Comparison of ENCODE assay signal across 12 mouse cellular contexts in the genomic region with DNA sequence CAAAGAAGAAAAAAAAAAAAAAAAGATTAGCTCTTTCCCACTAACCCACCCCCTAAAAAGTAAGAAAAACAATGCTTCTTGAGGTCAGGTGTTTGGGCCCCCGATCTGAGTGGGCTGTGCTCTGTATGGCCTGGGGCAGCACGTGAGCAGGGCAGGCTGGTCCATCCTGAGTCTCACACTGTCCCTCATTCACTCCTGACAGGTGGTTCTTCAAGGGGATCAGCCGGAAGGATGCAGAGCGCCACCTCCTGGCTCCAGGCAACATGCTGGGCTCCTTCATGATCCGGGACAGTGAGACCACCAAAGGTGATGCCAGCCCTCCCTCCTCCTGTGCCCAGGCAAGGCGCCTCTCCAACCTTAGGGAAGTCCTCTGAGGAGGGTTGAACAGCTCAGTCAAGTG. TPM values are rescaled to one million over a fixed set of nuclear protein-coding genes. Genes with fewer than 3 reads are reported as not detected.
DNase-seq lines count a peak whose midpoint lies in the region; ATAC-seq and TF ChIP-seq lines count a peak whose summit lies in the region.
"Had no signal": no experiment of that assay in that cellular context is flagged by ENCODE, and none has a peak within 500 bp of the region (broad histone marks: within the 10 kb centered on the region; RNA-seq: fewer than 3 reads in every experiment).

No protein-coding gene starts in this region.

- TF ChIP-seq CTCF in lung, adult 2 months (IDR thresholded peaks at IDR 0.05; ENCODE audit: insufficient read depth, low read length) = peak; percentile 53

- no peak overlapping the region for H3K27ac ChIP-seq in forebrain, embryonic 11.5 days (ENCODE audit: low read depth, low read length)
- H3K27ac ChIP-seq: embryonic facial prominence, embryonic 12.5 days; hindbrain, embryonic 15.5 days; stomach, embryonic 15.5 days had no signal

- H3K4me2 ChIP-seq in forebrain, embryonic 11.5 days (ENCODE audit: low read depth, low read length, severe bottlenecking) = no peak overlapping the region
- H3K4me2 ChIP-seq: embryonic facial prominence, embryonic 12.5 days; hindbrain, embryonic 15.5 days; stomach, embryonic 15.5 days had no signal

- H3K36me3 ChIP-seq in forebrain, embryonic 11.5 days (ENCODE audit: control insufficient read depth, insufficient read depth, low read length) = no peaks in the 10 kb centered on the region
- H3K36me3 ChIP-seq: embryonic facial prominence, embryonic 12.5 days; hindbrain, embryonic 15.5 days; stomach, embryonic 15.5 days had no signal

- TF ChIP-seq POLR2A in lung, adult 2 months (IDR thresholded peaks at IDR 0.05; ENCODE audit: borderline replicate concordance, extremely low read depth, low read depth, low read length) = no peak

- no peak overlapping the region for H3K4me3 ChIP-seq in lung, adult 2 months (replicated peaks; ENCODE audit: extremely low read depth, low read depth, low read length)
- H3K4me3 ChIP-seq in forebrain, embryonic 11.5 days (ENCODE audit: low read depth, low read length) = no peak overlapping the region
- H3K4me3 ChIP-seq: embryonic facial prominence, embryonic 12.5 days; hindbrain, embryonic 15.5 days; megakaryocyte, embryonic 14.5 days; stomach, embryonic 15.5 days had no signal

- 27% methylated on average over 6 of the region's 6 CpGs for WGBS in lung, adult 2 months
- 17% methylated on average over 6 of the region's 6 CpGs for WGBS in forebrain, embryonic 11.5 days

- peak; percentile 16 to 38 for DNase-seq in adrenal gland, postnatal 36 days
- no peak for DNase-seq in adrenal gland, postnatal 4 days (ENCODE audit: low spot score in 2 of 2)
- no peak for DNase-seq in lung, adult 2 months
- no peak for DNase-seq in lung, postnatal 36 days
- peak; percentile 55 for DNase-seq in embryo, embryonic 10 days (ENCODE audit: low spot score)
- no peak for DNase-seq in forebrain, embryonic 11.5 days (ENCODE audit: low spot score)

- ATAC-seq in monocyte, adult 5-6 weeks (replicated peaks; ENCODE audit: insufficient number of reproducible peaks, low FRiP score, low TSS enrichment, poor library complexity, severe bottlenecking) = 0 out of 2 replicates have a peak, but pooled peaks have one; percentile 46
- no peak for ATAC-seq in frontal cortex, adult (ENCODE audit: low TSS enrichment)
- ATAC-seq in forebrain, embryonic 11.5 days (replicated peaks; ENCODE audit: low FRiP score) = no peak

- H3K4me1 ChIP-seq in lung, adult 2 months (ENCODE audit: control insufficient read depth, insufficient read depth, low read length) = no peaks in the 10 kb centered on the region
- no peaks in the 10 kb centered on the region for H3K4me1 ChIP-seq in forebrain, embryonic 11.5 days (replicated peaks; ENCODE audit: control insufficient read depth, insufficient read depth, low read length)
- H3K4me1 ChIP-seq: embryonic facial prominence, embryonic 12.5 days; hindbrain, embryonic 15.5 days; stomach, embryonic 15.5 days had no signal

- H3K9me3 ChIP-seq in forebrain, embryonic 11.5 days (ENCODE audit: control insufficient read depth, low read length) = no peaks in the 10 kb centered on the region
- H3K9me3 ChIP-seq: embryonic facial prominence, embryonic 12.5 days; hindbrain, embryonic 15.5 days; megakaryocyte, embryonic 14.5 days; stomach, embryonic 15.5 days had no signal

- no peak overlapping the region for H3K9ac ChIP-seq in forebrain, embryonic 11.5 days (ENCODE audit: low read length)
- H3K9ac ChIP-seq: embryonic facial prominence, embryonic 12.5 days; hindbrain, embryonic 15.5 days; stomach, embryonic 15.5 days had no signal

- H3K27me3 ChIP-seq in forebrain, embryonic 11.5 days (ENCODE audit: control insufficient read depth, insufficient read depth, low read length) = no peaks in the 10 kb centered on the region
- H3K27me3 ChIP-seq: embryonic facial prominence, embryonic 12.5 days; hindbrain, embryonic 15.5 days; stomach, embryonic 15.5 days had no signal

RNA-seq across cellular contexts. Expression of a gene that starts 22.8 kb away (rescaled TPM):
- 1 to 10 TPM; 2.7 to 2.9 TPM for total RNA-seq in adrenal gland, postnatal 36 days (2021)
- 1 to 10 TPM; 3.9 to 4.3 TPM for total RNA-seq in adrenal gland, postnatal 4 days (2021)
- 45.0 and 52.8 TPM in 2 replicates for polyA plus RNA-seq in lung, adult 2 months (2012; rRNA removed)
- total RNA-seq in monocyte, adult 5-6 weeks (2017) = 404 to 550 TPM (median 548 TPM) in 3 replicates
- polyA plus RNA-seq in forebrain, embryonic 11.5 days (2014; fragmentation: Nextera tagmentation; extraction: Ambion mirVana) = 1.8 TPM in 2 replicates

RNA-seq across cellular contexts. Expression of a gene that starts 30.1 kb away (rescaled TPM):
- total RNA-seq in adrenal gland, postnatal 36 days (2021) = 100 to 1,000 TPM; 103 to 118 TPM
- 100 to 1,000 TPM; 101 to 106 TPM for total RNA-seq in adrenal gland, postnatal 4 days (2021)
- 32.7 and 45.8 TPM in 2 replicates for polyA plus RNA-seq in lung, adult 2 months (2012; rRNA removed)
- total RNA-seq in monocyte, adult 5-6 weeks (2017) = 97.2 to 110 TPM (median 108 TPM) in 3 replicates
- 71.8 and 79.4 TPM in 2 replicates for polyA plus RNA-seq in forebrain, embryonic 11.5 days (2014; fragmentation: Nextera tagmentation; extraction: Ambion mirVana)

Comparison
In these comparisons a context has a peak if more than half of its experiments do, and no peak if none do; other contexts are left out.
1. DNase-seq: peak in adrenal gland, postnatal 36 days (2 of 2) and embryo, embryonic 10 days (single experiment); none in adrenal gland, postnatal 4 days (0 of 2), lung, adult 2 months (single experiment), lung, postnatal 36 days (single experiment) and forebrain, embryonic 11.5 days (single experiment).
2. RNA of a gene that starts 22.8 kb away (total RNA-seq): 404 to 550 TPM in monocyte, adult 5-6 weeks; 3.9 to 4.3 TPM in adrenal gland, postnatal 4 days and 2.7 to 2.9 TPM in adrenal gland, postnatal 36 days; every median in the first group is over 10 times any median in the second.